Mouse (Mus musculus): ENCODE results near the gene Top3a. TPM values are rescaled to one million over a fixed set of nuclear protein-coding genes. Genes with fewer than 3 reads are reported as not detected.
A peak's percentile ranks its signal among the peaks of the same experiment; 100 is the strongest.

The Top3a gene
- polyA plus RNA-seq, 1 experiment: not detected

DNA sequence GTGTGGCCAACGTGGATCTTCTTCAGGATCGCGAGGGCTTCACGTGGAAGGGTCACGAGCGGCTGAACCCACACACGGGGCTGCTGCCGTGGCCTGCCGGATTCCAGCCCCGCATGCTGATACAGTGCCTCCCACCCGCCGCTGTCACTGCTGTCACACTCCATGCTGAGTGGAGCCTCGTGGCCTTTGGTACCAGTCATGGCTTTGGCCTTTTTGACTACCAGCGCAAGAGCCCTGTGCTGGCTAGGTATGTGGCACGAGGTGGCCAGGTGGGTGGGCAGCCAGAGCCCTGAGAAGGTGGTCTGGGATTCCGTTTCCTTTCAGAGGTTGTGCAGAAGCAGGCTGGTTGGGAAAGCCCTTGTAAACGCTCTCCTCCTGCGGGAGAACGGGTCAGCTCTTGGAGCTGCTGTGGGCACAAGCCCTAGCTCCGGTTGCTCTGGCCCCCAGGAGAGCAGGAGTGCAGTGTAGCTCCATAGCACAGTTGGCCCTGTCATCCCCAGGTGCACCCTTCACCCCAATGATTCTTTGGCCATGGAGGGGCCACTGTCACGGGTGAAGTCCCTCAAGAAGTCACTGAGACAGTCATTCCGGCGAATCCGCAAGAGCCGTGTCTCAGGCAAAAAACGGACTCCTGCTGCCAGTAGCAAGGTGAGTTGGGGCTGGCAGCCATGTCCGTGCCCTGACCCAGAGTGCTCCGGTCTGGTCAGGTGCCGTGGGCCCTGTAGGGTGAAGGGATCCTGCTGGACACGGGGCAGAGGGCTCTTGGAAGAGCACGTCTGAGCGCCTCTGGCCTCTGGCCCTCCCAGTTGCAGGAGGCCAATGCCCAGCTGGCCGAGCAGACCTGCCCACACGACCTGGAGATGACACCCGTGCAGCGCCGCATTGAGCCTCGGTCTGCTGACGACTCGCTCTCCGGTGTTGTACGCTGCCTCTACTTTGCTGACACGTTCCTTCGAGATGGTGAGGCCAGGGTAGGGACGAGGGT lies 67.4 kb downstream of the Top3a start:
- H3K27ac ChIP-seq (ENCODE audit: insufficient read depth, low read depth, low read length): no peak overlapping the region
- H3K4me1 ChIP-seq (ENCODE audit: control insufficient read depth, insufficient read depth, low read length): peaks cover 29% of the 10 kb centered on the region
- H3K4me3 ChIP-seq (ENCODE audit: insufficient read depth, low read depth, low read length): no peak overlapping the region
- 94% methylated on average over 45 of the region's 45 CpGs for WGBS
- TF ChIP-seq POLR2A (IDR thresholded peaks at IDR 0.05; ENCODE audit: insufficient read depth, low read depth, low read length): no peak
- TF ChIP-seq CTCF (IDR thresholded peaks at IDR 0.05; ENCODE audit: insufficient read depth, low read depth, low read length): no peak

GRCm38 (mm10) chr11:60708631-60709030 lies 68.5 kb downstream of the Top3a start:
- Histone ChIP-seq H3K4me3 (ENCODE audit: insufficient read depth, low read depth, low read length) (no peak overlapping the region), H3K4me1 (ENCODE audit: control insufficient read depth, insufficient read depth, low read length) (peaks cover 40% of the 10 kb centered on the region), H3K27ac (ENCODE audit: insufficient read depth, low read depth, low read length) (no peak overlapping the region)
- TF ChIP-seq CTCF (IDR thresholded peaks at IDR 0.05; ENCODE audit: insufficient read depth, low read depth, low read length) (no peak), POLR2A (IDR thresholded peaks at IDR 0.05; ENCODE audit: insufficient read depth, low read depth, low read length) (no peak)
- 94% methylated on average over 10 of the region's 10 CpGs for WGBS

GRCm38 (mm10) chr11:60707672-60708071 lies 69.5 kb downstream of the Top3a start:
- TF ChIP-seq POLR2A (IDR thresholded peaks at IDR 0.05; ENCODE audit: insufficient read depth, low read depth, low read length) (no peak), CTCF (IDR thresholded peaks at IDR 0.05; ENCODE audit: insufficient read depth, low read depth, low read length) (no peak)
- WGBS: 62% methylated on average over 3 of the region's 3 CpGs
- Histone ChIP-seq H3K4me3 (ENCODE audit: insufficient read depth, low read depth, low read length) (no peak overlapping the region), H3K4me1 (ENCODE audit: control insufficient read depth, insufficient read depth, low read length) (peaks cover 49% of the 10 kb centered on the region), H3K27ac (ENCODE audit: insufficient read depth, low read depth, low read length) (no peak overlapping the region)

- TF ChIP-seq POLR2A (IDR thresholded peaks at IDR 0.05; ENCODE audit: insufficient read depth, low read depth, low read length) (no peak), CTCF (IDR thresholded peaks at IDR 0.05; ENCODE audit: insufficient read depth, low read depth, low read length) (no peak)
- 81% methylated on average over 14 of the region's 14 CpGs for WGBS
- H3K27ac ChIP-seq (ENCODE audit: insufficient read depth, low read depth, low read length): no peak overlapping the region
- no peak overlapping the region for H3K4me3 ChIP-seq (ENCODE audit: insufficient read depth, low read depth, low read length)
- peaks cover 54% of the 10 kb centered on the region for H3K4me1 ChIP-seq (ENCODE audit: control insufficient read depth, insufficient read depth, low read length)
These were observed 70.3 kb downstream of the Top3a start for GRCm38 (mm10) chr11:60706696-60707480.

DNA sequence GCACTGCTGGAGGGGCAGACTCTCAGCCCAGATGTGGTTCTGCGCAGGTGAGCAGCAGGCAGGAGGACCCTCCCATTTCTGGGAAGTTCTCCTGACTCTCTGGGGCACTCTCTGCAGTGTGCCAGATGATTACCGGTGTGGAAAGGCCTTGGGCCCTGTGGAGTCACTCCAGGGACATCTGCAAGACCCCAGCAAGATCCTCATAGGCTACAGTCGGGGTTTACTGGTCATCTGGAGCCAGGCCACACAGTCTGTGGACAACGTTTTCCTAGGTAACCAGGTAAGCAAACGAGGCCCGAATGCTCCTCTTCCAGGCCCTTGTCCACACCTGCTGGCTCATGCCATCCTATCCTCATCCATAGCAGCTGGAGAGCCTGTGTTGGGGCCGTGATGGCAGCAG lies 71.1 kb downstream of the Top3a start:
- Histone ChIP-seq H3K4me1 (ENCODE audit: control insufficient read depth, insufficient read depth, low read length) (peaks cover 58% of the 10 kb centered on the region), H3K27ac (ENCODE audit: insufficient read depth, low read depth, low read length) (peak overlapping the region; percentile 57; the same call in 1 of the 2 replicates), H3K4me3 (ENCODE audit: insufficient read depth, low read depth, low read length) (no peak overlapping the region)
- WGBS: 86% methylated on average over 7 of the region's 7 CpGs
- no peak for TF ChIP-seq POLR2A (IDR thresholded peaks at IDR 0.05; ENCODE audit: insufficient read depth, low read depth, low read length)
- TF ChIP-seq CTCF (IDR thresholded peaks at IDR 0.05; ENCODE audit: insufficient read depth, low read depth, low read length): no peak

- H3K4me3 ChIP-seq (ENCODE audit: insufficient read depth, low read depth, low read length): no peak overlapping the region
- peaks cover 64% of the 10 kb centered on the region for H3K4me1 ChIP-seq (ENCODE audit: control insufficient read depth, insufficient read depth, low read length)
- 88% methylated on average over 3 of the region's 3 CpGs for WGBS
- TF ChIP-seq POLR2A (IDR thresholded peaks at IDR 0.05; ENCODE audit: insufficient read depth, low read depth, low read length) (no peak), CTCF (IDR thresholded peaks at IDR 0.05; ENCODE audit: insufficient read depth, low read depth, low read length) (no peak)
- peak overlapping the region; percentile 57 for H3K27ac ChIP-seq (ENCODE audit: insufficient read depth, low read depth, low read length)
These were observed 71.9 kb downstream of the Top3a start for GRCm38 (mm10) chr11:60705255-60705654.

DNA sequence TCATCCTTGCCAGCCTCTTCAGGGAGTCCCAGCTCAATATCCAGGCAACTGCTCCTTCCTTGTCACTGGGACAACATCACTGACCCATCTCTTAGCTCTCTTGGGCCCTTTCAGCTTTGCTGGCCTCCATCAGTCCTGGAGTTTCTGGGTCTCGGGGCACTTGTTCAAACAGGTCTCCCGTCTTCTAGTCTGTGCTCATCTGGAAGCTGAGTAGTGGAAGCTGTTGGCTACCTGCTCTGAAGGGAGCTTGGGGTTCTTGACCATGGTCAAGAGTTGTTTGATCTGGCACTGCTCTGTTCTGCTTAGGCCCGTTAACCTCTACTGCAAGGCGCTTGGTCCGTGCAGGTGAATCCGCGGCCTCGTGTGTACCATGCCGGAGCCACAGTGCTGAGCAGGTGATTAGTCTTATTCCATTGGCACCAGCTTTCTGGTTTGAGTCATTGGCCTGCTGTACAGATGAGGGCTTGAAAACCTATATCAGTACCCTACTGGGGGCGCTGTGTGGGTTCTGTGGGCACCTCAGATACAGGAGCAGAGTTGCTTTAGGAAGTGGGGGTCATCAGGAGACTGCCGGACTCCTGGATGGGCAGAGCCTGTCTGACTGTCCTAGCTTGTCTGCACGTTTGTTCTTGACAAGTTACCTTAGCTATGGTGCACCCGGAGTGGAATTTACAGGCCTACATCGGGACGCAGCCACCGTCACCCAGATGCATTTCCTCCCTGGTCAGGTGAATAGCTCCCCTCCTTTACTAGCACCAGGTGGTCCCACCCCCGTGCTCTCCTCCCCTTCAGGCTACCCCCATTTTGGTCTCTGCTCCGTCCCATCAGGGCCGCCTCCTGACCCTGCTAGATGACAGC lies 72.9 kb downstream of the Top3a start:
- no peak overlapping the region for H3K4me3 ChIP-seq (ENCODE audit: insufficient read depth, low read depth, low read length)
- no peak for TF ChIP-seq POLR2A (IDR thresholded peaks at IDR 0.05; ENCODE audit: insufficient read depth, low read depth, low read length)
- TF ChIP-seq CTCF (IDR thresholded peaks at IDR 0.05; ENCODE audit: insufficient read depth, low read depth, low read length): no peak
- H3K4me1 ChIP-seq (ENCODE audit: control insufficient read depth, insufficient read depth, low read length): peaks cover 67% of the 10 kb centered on the region
- no peak overlapping the region for H3K27ac ChIP-seq (ENCODE audit: insufficient read depth, low read depth, low read length)
- 90% methylated on average over 19 of the region's 19 CpGs for WGBS

DNA sequence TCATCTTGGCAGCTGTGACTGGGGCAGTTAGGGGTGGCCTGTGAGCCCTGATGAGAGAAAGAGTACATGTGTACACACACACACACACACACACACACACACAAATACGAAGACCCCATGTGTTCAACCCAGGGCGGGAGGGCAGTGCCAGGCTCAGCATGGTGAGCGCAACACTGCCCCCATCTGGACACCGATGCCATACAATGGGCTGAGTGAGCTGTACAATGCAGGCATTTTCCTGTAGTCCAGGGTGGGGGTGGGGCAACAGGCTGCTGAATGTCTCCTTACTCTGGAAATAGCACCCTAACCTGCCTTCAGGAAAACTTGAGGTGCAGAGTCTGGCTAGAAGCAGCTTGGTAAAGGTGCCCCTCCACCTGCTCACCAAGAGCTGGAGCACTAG lies 74.0 kb downstream of the Top3a start:
- Histone ChIP-seq H3K27ac (ENCODE audit: insufficient read depth, low read depth, low read length) (no peak overlapping the region), H3K4me3 (ENCODE audit: insufficient read depth, low read depth, low read length) (no peak overlapping the region), H3K4me1 (ENCODE audit: control insufficient read depth, insufficient read depth, low read length) (peaks cover 73% of the 10 kb centered on the region)
- WGBS: 10% methylated on average over 4 of the region's 4 CpGs
- no peak for TF ChIP-seq CTCF (IDR thresholded peaks at IDR 0.05; ENCODE audit: insufficient read depth, low read depth, low read length)
- TF ChIP-seq POLR2A (IDR thresholded peaks at IDR 0.05; ENCODE audit: insufficient read depth, low read depth, low read length): no peak
